Mouse (Mus musculus): ENCODE data around the gene Abhd12. TPM values are rescaled to one million over a fixed set of nuclear protein-coding genes. Genes with fewer than 3 reads are reported as not detected.
A peak's percentile ranks its signal among the peaks of the same experiment; 100 is the strongest.

Abhd12 gene
- polyA plus RNA-seq, 1 experiment from 2014 or later = 127 TPM

GRCm38 (mm10) chr2:150900341-150900740, 4.2 kb downstream of the Abhd12 start:
- Histone ChIP-seq H3K4me3 (ENCODE audit: low read depth, low read length) (no peak overlapping the region), H3K27me3 (ENCODE audit: control insufficient read depth, insufficient read depth, low read depth, low read length) (no peaks in the 10 kb centered on the region), H3K4me2 (ENCODE audit: low read length) (no peak overlapping the region), H3K36me3 (ENCODE audit: control insufficient read depth, insufficient read depth, low read length) (peaks cover 4% of the 10 kb centered on the region; the same call in 1 of the 2 replicates), H3K4me1 (ENCODE audit: control insufficient read depth, insufficient read depth, low read length) (peaks cover 23% of the 10 kb centered on the region), H3K9ac (ENCODE audit: low read depth, low read length) (no peak overlapping the region), H3K9me3 (replicated peaks; ENCODE audit: control insufficient read depth, low read length, poor library complexity, severe bottlenecking) (no peaks in the 10 kb centered on the region), H3K27ac (ENCODE audit: low read length) (no peak overlapping the region)
- ATAC-seq = no peak
- WGBS = 93% methylated on average over 6 of the region's 6 CpGs

- no peaks in the 10 kb centered on the region for H3K4me1 ChIP-seq (ENCODE audit: control insufficient read depth, insufficient read depth, low read length)
- H3K9me3 ChIP-seq (replicated peaks; ENCODE audit: control insufficient read depth, low read length, poor library complexity, severe bottlenecking) = no peaks in the 10 kb centered on the region
- no peak overlapping the region for H3K9ac ChIP-seq (ENCODE audit: low read depth, low read length)
- no peak for ATAC-seq
- H3K36me3 ChIP-seq (ENCODE audit: control insufficient read depth, insufficient read depth, low read length) = peaks cover 4% of the 10 kb centered on the region; the same call in 1 of the 2 replicates
- WGBS = 81% methylated on average over 7 of the region's 7 CpGs
- H3K27ac ChIP-seq (ENCODE audit: low read length) = no peak overlapping the region
- H3K27me3 ChIP-seq (ENCODE audit: control insufficient read depth, insufficient read depth, low read depth, low read length) = no peaks in the 10 kb centered on the region
- no peak overlapping the region for H3K4me2 ChIP-seq (ENCODE audit: low read length)
- no peak overlapping the region for H3K4me3 ChIP-seq (ENCODE audit: low read depth, low read length)
These were observed 8.8 kb downstream of the Abhd12 start for GRCm38 (mm10) chr2:150895691-150896252.

GRCm38 (mm10) chr2:150894617-150895267, 9.8 kb downstream of the Abhd12 start:
- H3K9ac ChIP-seq (ENCODE audit: low read depth, low read length) = no peak overlapping the region
- H3K4me3 ChIP-seq (ENCODE audit: low read depth, low read length) = no peak overlapping the region
- WGBS = 95% methylated on average over 2 of the region's 2 CpGs
- no peaks in the 10 kb centered on the region for H3K4me1 ChIP-seq (ENCODE audit: control insufficient read depth, insufficient read depth, low read length)
- H3K27ac ChIP-seq (ENCODE audit: low read length) = no peak overlapping the region
- no peaks in the 10 kb centered on the region for H3K9me3 ChIP-seq (replicated peaks; ENCODE audit: control insufficient read depth, low read length, poor library complexity, severe bottlenecking)
- ATAC-seq = no peak
- H3K36me3 ChIP-seq (ENCODE audit: control insufficient read depth, insufficient read depth, low read length) = peaks cover 2% of the 10 kb centered on the region; the same call in 1 of the 2 replicates
- H3K27me3 ChIP-seq (ENCODE audit: control insufficient read depth, insufficient read depth, low read depth, low read length) = no peaks in the 10 kb centered on the region
- no peak overlapping the region for H3K4me2 ChIP-seq (ENCODE audit: low read length)

- WGBS = 73% methylated on average over 2 of the region's 2 CpGs
- no peaks in the 10 kb centered on the region for H3K36me3 ChIP-seq (ENCODE audit: control insufficient read depth, insufficient read depth, low read length)
- no peaks in the 10 kb centered on the region for H3K27me3 ChIP-seq (ENCODE audit: control insufficient read depth, insufficient read depth, low read depth, low read length)
- H3K4me1 ChIP-seq (ENCODE audit: control insufficient read depth, insufficient read depth, low read length) = no peaks in the 10 kb centered on the region
- no peak for ATAC-seq
- H3K9me3 ChIP-seq (replicated peaks; ENCODE audit: control insufficient read depth, low read length, poor library complexity, severe bottlenecking) = no peaks in the 10 kb centered on the region
- H3K9ac ChIP-seq (ENCODE audit: low read depth, low read length) = no peak overlapping the region
- H3K4me3 ChIP-seq (ENCODE audit: low read depth, low read length) = no peak overlapping the region
- H3K4me2 ChIP-seq (ENCODE audit: low read length) = no peak overlapping the region
- no peak overlapping the region for H3K27ac ChIP-seq (ENCODE audit: low read length)
These were observed 17.2 kb downstream of the Abhd12 start for GRCm38 (mm10) chr2:150887370-150887769.

- Histone ChIP-seq H3K9ac (ENCODE audit: low read depth, low read length) (no peak overlapping the region), H3K4me1 (ENCODE audit: control insufficient read depth, insufficient read depth, low read length) (no peaks in the 10 kb centered on the region), H3K36me3 (ENCODE audit: control insufficient read depth, insufficient read depth, low read length) (no peaks in the 10 kb centered on the region), H3K4me2 (ENCODE audit: low read length) (no peak overlapping the region), H3K27ac (ENCODE audit: low read length) (no peak overlapping the region), H3K4me3 (ENCODE audit: low read depth, low read length) (no peak overlapping the region), H3K9me3 (replicated peaks; ENCODE audit: control insufficient read depth, low read length, poor library complexity, severe bottlenecking) (no peaks in the 10 kb centered on the region), H3K27me3 (ENCODE audit: control insufficient read depth, insufficient read depth, low read depth, low read length) (no peaks in the 10 kb centered on the region)
- ATAC-seq = no peak
These were observed 18.2 kb downstream of the Abhd12 start for GRCm38 (mm10) chr2:150886315-150886714.

GRCm38 (mm10) chr2:150885814-150886213, 18.7 kb downstream of the Abhd12 start:
- Histone ChIP-seq H3K9ac (ENCODE audit: low read depth, low read length) (no peak overlapping the region), H3K4me2 (ENCODE audit: low read length) (no peak overlapping the region), H3K36me3 (ENCODE audit: control insufficient read depth, insufficient read depth, low read length) (no peaks in the 10 kb centered on the region), H3K27ac (ENCODE audit: low read length) (no peak overlapping the region), H3K4me3 (ENCODE audit: low read depth, low read length) (no peak overlapping the region), H3K27me3 (ENCODE audit: control insufficient read depth, insufficient read depth, low read depth, low read length) (no peaks in the 10 kb centered on the region), H3K4me1 (ENCODE audit: control insufficient read depth, insufficient read depth, low read length) (no peaks in the 10 kb centered on the region), H3K9me3 (replicated peaks; ENCODE audit: control insufficient read depth, low read length, poor library complexity, severe bottlenecking) (no peaks in the 10 kb centered on the region)
- no peak for ATAC-seq
- 90% methylated on average over 1 of the region's 1 CpGs for WGBS

- H3K36me3 ChIP-seq (ENCODE audit: control insufficient read depth, insufficient read depth, low read length) = no peaks in the 10 kb centered on the region
- no peak overlapping the region for H3K4me2 ChIP-seq (ENCODE audit: low read length)
- ATAC-seq = peak; percentile 54
- H3K4me3 ChIP-seq (ENCODE audit: low read depth, low read length) = no peak overlapping the region
- no peaks in the 10 kb centered on the region for H3K9me3 ChIP-seq (replicated peaks; ENCODE audit: control insufficient read depth, low read length, poor library complexity, severe bottlenecking)
- H3K27me3 ChIP-seq (ENCODE audit: control insufficient read depth, insufficient read depth, low read depth, low read length) = no peaks in the 10 kb centered on the region
- 100% methylated on average over 1 of the region's 1 CpGs for WGBS
- no peak overlapping the region for H3K27ac ChIP-seq (ENCODE audit: low read length)
- no peak overlapping the region for H3K9ac ChIP-seq (ENCODE audit: low read depth, low read length)
- no peaks in the 10 kb centered on the region for H3K4me1 ChIP-seq (ENCODE audit: control insufficient read depth, insufficient read depth, low read length)
These were observed 19.8 kb downstream of the Abhd12 start for GRCm38 (mm10) chr2:150884779-150885110.

- Histone ChIP-seq H3K9me3 (replicated peaks; ENCODE audit: control insufficient read depth, low read length, poor library complexity, severe bottlenecking) (no peaks in the 10 kb centered on the region), H3K4me1 (ENCODE audit: control insufficient read depth, insufficient read depth, low read length) (no peaks in the 10 kb centered on the region), H3K36me3 (ENCODE audit: control insufficient read depth, insufficient read depth, low read length) (no peaks in the 10 kb centered on the region), H3K27ac (ENCODE audit: low read length) (no peak overlapping the region), H3K4me2 (ENCODE audit: low read length) (no peak overlapping the region), H3K4me3 (ENCODE audit: low read depth, low read length) (no peak overlapping the region), H3K27me3 (ENCODE audit: control insufficient read depth, insufficient read depth, low read depth, low read length) (no peaks in the 10 kb centered on the region), H3K9ac (ENCODE audit: low read depth, low read length) (no peak overlapping the region)
- ATAC-seq = 0 out of 2 replicates have a peak, but pooled peaks have one; percentile 8
- 90% methylated on average over 8 of the region's 8 CpGs for WGBS
These were observed 20.3 kb downstream of the Abhd12 start for GRCm38 (mm10) chr2:150884075-150884778.

- no peak overlapping the region for H3K4me2 ChIP-seq (ENCODE audit: low read length)
- H3K4me3 ChIP-seq (ENCODE audit: low read depth, low read length) = no peak overlapping the region
- no peaks in the 10 kb centered on the region for H3K9me3 ChIP-seq (replicated peaks; ENCODE audit: control insufficient read depth, low read length, poor library complexity, severe bottlenecking)
- H3K9ac ChIP-seq (ENCODE audit: low read depth, low read length) = no peak overlapping the region
- H3K27ac ChIP-seq (ENCODE audit: low read length) = no peak overlapping the region
- H3K4me1 ChIP-seq (ENCODE audit: control insufficient read depth, insufficient read depth, low read length) = no peaks in the 10 kb centered on the region
- no peaks in the 10 kb centered on the region for H3K27me3 ChIP-seq (ENCODE audit: control insufficient read depth, insufficient read depth, low read depth, low read length)
- no peak for ATAC-seq
- WGBS = 84% methylated on average over 4 of the region's 4 CpGs
- no peaks in the 10 kb centered on the region for H3K36me3 ChIP-seq (ENCODE audit: control insufficient read depth, insufficient read depth, low read length)
These were observed 27.0 kb downstream of the Abhd12 start for GRCm38 (mm10) chr2:150877561-150877960.
